Mouse (Mus musculus) heart, adult 8-10 months (tissue): Measurements from ENCODE around the gene Mettl7a1. TPM values are rescaled to one million over a fixed set of nuclear protein-coding genes. Genes with fewer than 3 reads are reported as not detected.
"Not testable (repeated sequence)": the region's sequence is repeated elsewhere in the genome, so short reads cannot be mapped to it uniquely, and the experiment has no call there.

ENCODE experiments used
- DNase-seq: peaks from one replicate; pipeline ENCODE4 v3.0.0; 2022; ENCODE audit warnings: low spot score
- total RNA-seq, 4 experiments: library from RNA; stranded (reverse); gene quantifications; 2 replicates each; pipeline ENCODE4 v1.2.4; 2022

The Mettl7a1 gene
- total RNA-seq, 4 experiments from 2014 or later = 51.7 to 63.4 (median 54.3) TPM

- DNase-seq = not testable (repeated sequence)
These were observed 37.5 kb downstream of the Mettl7a1 start for GRCm38 (mm10) chr15:100341314-100341980.

- peak; percentile 69 for DNase-seq
These were observed 41.5 kb downstream of the Mettl7a1 start for GRCm38 (mm10) chr15:100345484-100345883.

- DNase-seq = no peak
These were observed 42.8 kb downstream of the Mettl7a1 start for GRCm38 (mm10) chr15:100346761-100347160.

GRCm38 (mm10) chr15:100349496-100349895, 45.6 kb downstream of the Mettl7a1 start:
- DNase-seq = no peak

GRCm38 (mm10) chr15:100351501-100352060, 47.6 kb downstream of the Mettl7a1 start:
- DNase-seq = no peak

GRCm38 (mm10) chr15:100352711-100353250, 48.8 kb downstream of the Mettl7a1 start, which contains the start of the genes Methig1 and Mettl7a2:
Methig1 (plus strand) TSS chr15:100353149.
Mettl7a2 (plus strand) TSS chr15:100353200.
- DNase-seq = no peak

- DNase-seq = not testable (repeated sequence)
These were observed 49.5 kb downstream of the Mettl7a1 start for GRCm38 (mm10) chr15:100353399-100353798.

GRCm38 (mm10) chr15:100355876-100356275, 51.9 kb downstream of the Mettl7a1 start:
- no peak for DNase-seq

GRCm38 (mm10) chr15:100364242-100364641, 60.3 kb downstream of the Mettl7a1 start, which contains the start of gene Higd1c:
Higd1c (plus strand) TSS chr15:100364542.
- no peak for DNase-seq

- not testable (repeated sequence) for DNase-seq
These were observed 62.0 kb downstream of the Mettl7a1 start for GRCm38 (mm10) chr15:100365967-100366366.

- no peak for DNase-seq
These were observed 63.2 kb downstream of the Mettl7a1 start for GRCm38 (mm10) chr15:100367119-100367518.

- peak; percentile 44 for DNase-seq
These were observed 71.1 kb downstream of the Mettl7a1 start for GRCm38 (mm10) chr15:100375066-100375465.

GRCm38 (mm10) chr15:100377847-100378505, 74.0 kb downstream of the Mettl7a1 start:
- DNase-seq = not testable (repeated sequence)

Other genes starting within 250 kb of the Mettl7a1 start
- 10 to 100 TPM; 51.7 to 67.5 (median 61.6) TPM for gene Atf1, start 76.3 kb upstream of the Mettl7a1 start, total RNA-seq
- gene Tmprss12, start 23.3 kb upstream of the Mettl7a1 start, total RNA-seq = not detected
- under 1 TPM in 1 of 4 experiments, not detected in 3; 0.19 TPM for gene Mettl7a3, start 30.8 kb downstream of the Mettl7a1 start, total RNA-seq
- under 1 TPM in 1 of 4 experiments, not detected in 3; 0.66 TPM for gene Methig1, start 49.0 kb downstream of the Mettl7a1 start, total RNA-seq
- gene Mettl7a2, start 49.1 kb downstream of the Mettl7a1 start, total RNA-seq = 1 to 10 TPM in 2 of 4 experiments, under 1 TPM in 2; 0.79 to 2.2 (median 0.99) TPM
- gene Higd1c, start 60.4 kb downstream of the Mettl7a1 start, total RNA-seq = not detected
- gene Gm5475, start 118.0 kb downstream of the Mettl7a1 start, total RNA-seq = not detected
- 10 to 100 TPM; 49.0 to 61.5 (median 51.9) TPM for gene Slc11a2, start 120.9 kb downstream of the Mettl7a1 start, total RNA-seq
- 10 to 100 TPM; 11.2 to 14.0 (median 11.8) TPM for gene Letmd1, start 164.9 kb downstream of the Mettl7a1 start, total RNA-seq
- 1 to 10 TPM; 2.4 to 3.1 (median 2.7) TPM for gene Csrnp2, start 191.3 kb downstream of the Mettl7a1 start, total RNA-seq
- 10 to 100 TPM; 14.3 to 17.3 (median 15.6) TPM for gene Tfcp2, start 247.9 kb downstream of the Mettl7a1 start, total RNA-seq